Comparison of ENCODE assay signal across 7 mouse cellular contexts in the genomic region with DNA sequence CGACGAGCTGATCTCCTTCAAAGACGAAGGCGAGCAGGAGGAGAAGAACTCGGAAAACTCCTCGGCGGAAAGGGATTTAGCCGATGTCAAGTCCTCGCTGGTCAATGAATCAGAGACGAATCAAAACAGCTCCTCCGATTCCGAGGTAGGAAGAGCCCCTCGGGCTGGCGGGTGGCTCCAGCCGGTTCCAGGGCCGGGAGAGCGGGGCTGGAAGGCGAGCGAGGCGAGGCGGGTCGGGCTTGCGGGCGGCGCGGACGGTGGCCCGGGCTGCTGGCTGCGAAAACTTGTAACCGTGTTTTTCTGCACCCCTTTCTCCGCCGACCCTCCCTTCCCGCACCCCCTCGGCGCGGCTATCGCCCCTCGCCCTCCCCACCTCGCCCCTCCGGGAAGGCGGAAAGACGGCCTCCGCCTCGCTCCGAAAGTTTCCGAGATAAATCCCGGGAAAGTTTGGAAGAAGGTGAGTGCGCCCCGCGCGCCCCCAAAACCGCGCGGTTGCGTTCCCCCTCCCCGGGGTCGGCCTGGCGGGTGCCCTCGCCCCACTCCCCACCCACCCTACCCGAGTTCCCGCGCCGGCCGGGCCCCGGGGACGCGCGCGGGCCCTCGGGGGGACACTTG. TPM values are rescaled to one million over a fixed set of nuclear protein-coding genes. Genes with fewer than 3 reads are reported as not detected.
DNase-seq lines count a peak whose midpoint lies in the region; ATAC-seq and TF ChIP-seq lines count a peak whose summit lies in the region.

No protein-coding gene starts in this region.

- H3K79me2 ChIP-seq in liver, adult 2 months (ENCODE audit: control insufficient read depth, insufficient read depth, low read length) = peaks cover 14% of the 10 kb centered on the region

- no peaks in the 10 kb centered on the region; the same call in 1 of the 2 replicates for H3K36me3 ChIP-seq in ES-Bruce4 (ENCODE audit: control insufficient read depth, insufficient read depth, low read length, poor library complexity, severe bottlenecking)
- no peaks in the 10 kb centered on the region for H3K36me3 ChIP-seq in forebrain, embryonic 16.5 days (ENCODE audit: control insufficient read depth, insufficient read depth)
- H3K36me3 ChIP-seq in hindbrain, embryonic 14.5 days (replicated peaks; ENCODE audit: control insufficient read depth, insufficient read depth) = no peaks in the 10 kb centered on the region
- H3K36me3 ChIP-seq in liver, adult 2 months (ENCODE audit: control insufficient read depth, insufficient read depth, low read length) = peaks cover 9% of the 10 kb centered on the region
- no peaks in the 10 kb centered on the region for H3K36me3 ChIP-seq in neural tube, embryonic 12.5 days

- no peaks in the 10 kb centered on the region for H3K27me3 ChIP-seq in ES-Bruce4 (ENCODE audit: control insufficient read depth, insufficient read depth, low read length, poor library complexity, severe bottlenecking)
- H3K27me3 ChIP-seq in forebrain, embryonic 16.5 days (replicated peaks; ENCODE audit: control insufficient read depth, insufficient read depth, low read length) = no peaks in the 10 kb centered on the region
- H3K27me3 ChIP-seq in hindbrain, embryonic 14.5 days (ENCODE audit: control insufficient read depth, insufficient read depth, low read length) = peaks cover 39% of the 10 kb centered on the region
- no peaks in the 10 kb centered on the region for H3K27me3 ChIP-seq in liver, adult 2 months (ENCODE audit: control insufficient read depth, insufficient read depth, low read length)
- H3K27me3 ChIP-seq in neural tube, embryonic 12.5 days (replicated peaks) = peaks cover 5% of the 10 kb centered on the region; the same call in 1 of the 2 replicates

- under 1% methylated on average over 61 of the region's 70 CpGs for WGBS in forebrain, embryonic 16.5 days
- WGBS in hindbrain, embryonic 14.5 days = under 1% methylated on average over 66 of the region's 70 CpGs
- under 1% methylated on average over 64 of the region's 70 CpGs for WGBS in liver, adult 2 months
- WGBS in neural tube, embryonic 12.5 days = under 1% methylated on average over 66 of the region's 70 CpGs

- peak overlapping the region; percentile 73 for H3K4me2 ChIP-seq in forebrain, embryonic 16.5 days (ENCODE audit: low read length)
- peak overlapping the region; percentile 66 for H3K4me2 ChIP-seq in hindbrain, embryonic 14.5 days (replicated peaks)
- H3K4me2 ChIP-seq in neural tube, embryonic 12.5 days (replicated peaks) = peak overlapping the region; percentile 83

- H3K9ac ChIP-seq in ES-Bruce4 (ENCODE audit: low read depth, poor library complexity, severe bottlenecking) = peak overlapping the region; percentile 99
- peak overlapping the region; percentile 60 for H3K9ac ChIP-seq in forebrain, embryonic 16.5 days (replicated peaks; ENCODE audit: low read depth, low read length)
- H3K9ac ChIP-seq in hindbrain, embryonic 14.5 days = peak overlapping the region; percentile 71
- H3K9ac ChIP-seq in liver, adult 2 months (ENCODE audit: low read depth, low read length) = peak overlapping the region; percentile 99
- peak overlapping the region; percentile 85 for H3K9ac ChIP-seq in neural tube, embryonic 12.5 days

- no peaks in the 10 kb centered on the region for H3K9me3 ChIP-seq in ES-Bruce4 (replicated peaks; ENCODE audit: control insufficient read depth, insufficient read depth, low read length, poor library complexity, severe bottlenecking)
- H3K9me3 ChIP-seq in forebrain, embryonic 16.5 days (ENCODE audit: control insufficient read depth, low read length) = no peaks in the 10 kb centered on the region
- no peaks in the 10 kb centered on the region for H3K9me3 ChIP-seq in hindbrain, embryonic 14.5 days (ENCODE audit: control insufficient read depth, low read length)
- H3K9me3 ChIP-seq in neural tube, embryonic 12.5 days = no peaks in the 10 kb centered on the region

- no peak for TF ChIP-seq EP300 in ES-Bruce4 (IDR thresholded peaks at IDR 0.05; ENCODE audit: insufficient read depth, low read depth, low read length)

- TF ChIP-seq POLR2A in ES-Bruce4 (IDR thresholded peaks at IDR 0.05; ENCODE audit: insufficient read depth, low read length) = no peak
- no peak for TF ChIP-seq POLR2A in liver, adult 2 months (IDR thresholded peaks at IDR 0.05; ENCODE audit: extremely low read depth, insufficient read depth, low read length)

- no peak for ATAC-seq in forebrain, embryonic 16.5 days
- ATAC-seq in hindbrain, embryonic 14.5 days (ENCODE audit: low FRiP score) = peak; percentile 10; the same call in 1 of the 2 replicates
- ATAC-seq in neural tube, embryonic 12.5 days (ENCODE audit: low FRiP score, low read depth) = no peak

- peak overlapping the region; percentile 94 for H3K4me3 ChIP-seq in ES-Bruce4 (ENCODE audit: low read depth, low read length)
- H3K4me3 ChIP-seq in forebrain, embryonic 16.5 days (replicated peaks; ENCODE audit: low read length) = peak overlapping the region; percentile 53
- H3K4me3 ChIP-seq in hindbrain, embryonic 14.5 days (replicated peaks; ENCODE audit: low read length) = peak overlapping the region; percentile 46
- H3K4me3 ChIP-seq in liver, adult 2 months (ENCODE audit: insufficient read depth, low read depth, low read length) = peak overlapping the region; percentile 94
- peak overlapping the region; percentile 67 for H3K4me3 ChIP-seq in neural tube, embryonic 12.5 days

- H3K27ac ChIP-seq in ES-Bruce4 (ENCODE audit: insufficient read depth, low read length) = peak overlapping the region; percentile 23; the same call in 1 of the 2 replicates
- peak overlapping the region; percentile 74 for H3K27ac ChIP-seq in forebrain, embryonic 16.5 days (ENCODE audit: low read length)
- peak overlapping the region; percentile 88 for H3K27ac ChIP-seq in hindbrain, embryonic 14.5 days
- H3K27ac ChIP-seq in liver, adult 2 months (replicated peaks; ENCODE audit: insufficient read depth, low read depth, low read length) = peak overlapping the region; percentile 98
- peak overlapping the region; percentile 77 for H3K27ac ChIP-seq in neural tube, embryonic 12.5 days

- peaks cover 7% of the 10 kb centered on the region for H3K4me1 ChIP-seq in ES-Bruce4 (ENCODE audit: control insufficient read depth, insufficient read depth, low read length)
- H3K4me1 ChIP-seq in forebrain, embryonic 16.5 days (replicated peaks; ENCODE audit: control insufficient read depth, insufficient read depth, low read length) = peaks cover 52% of the 10 kb centered on the region
- peaks cover 12% of the 10 kb centered on the region; the same call in 1 of the 2 replicates for H3K4me1 ChIP-seq in hindbrain, embryonic 14.5 days (replicated peaks; ENCODE audit: control insufficient read depth, insufficient read depth, low read length)
- H3K4me1 ChIP-seq in liver, adult 2 months (ENCODE audit: control insufficient read depth, insufficient read depth, low read length) = peaks cover 4% of the 10 kb centered on the region
- H3K4me1 ChIP-seq in neural tube, embryonic 12.5 days = peaks cover 42% of the 10 kb centered on the region

- no peak for TF ChIP-seq CTCF in ES-Bruce4 (IDR thresholded peaks at IDR 0.05; ENCODE audit: low read depth, low read length)
- TF ChIP-seq CTCF in liver, adult 2 months (IDR thresholded peaks at IDR 0.05; ENCODE audit: low read depth, low read length) = no peak

- DNase-seq in adrenal gland, adult 18-20 months (ENCODE audit: low spot score in 2 of 2) = peak; percentile 63 to 68
- DNase-seq in hindbrain, embryonic 14.5 days (ENCODE audit: low spot score) = no peak
- no peak for DNase-seq in liver, adult 2 months (ENCODE audit: extremely low read depth, low read depth, low spot score)
- DNase-seq in urinary bladder, adult 2 months (ENCODE audit: low spot score) = peak; percentile 66

RNA-seq across cellular contexts. Expression of gene Tcf7l2, which starts 0.9 kb away (rescaled TPM):
- 23.8 and 29.0 TPM in 2 replicates for polyA plus RNA-seq in ES-Bruce4 (2011; ENCODE audit: insufficient read depth, insufficient read length, low read depth, missing spikeins)
- total RNA-seq in adrenal gland, adult 18-20 months (2021) = 10 to 100 TPM; 16.0 to 17.3 TPM
- polyA plus RNA-seq in forebrain, embryonic 16.5 days (2015; fragmentation: Nextera tagmentation; extraction: Ambion mirVana) = 26.5 and 58.7 TPM in 2 replicates
- 24.0 and 38.1 TPM in 2 replicates for polyA plus RNA-seq in hindbrain, embryonic 14.5 days (2014; fragmentation: Nextera tagmentation; extraction: Ambion mirVana)
- 3.2 and 4.6 TPM in 2 replicates for total RNA-seq in liver, adult 2 months (2014; rRNA removed)
- polyA plus RNA-seq in liver, adult 2 months (2012; rRNA removed) = 13.3 and 14.6 TPM in 2 replicates
- polyA plus RNA-seq in neural tube, embryonic 12.5 days (2016; fragmentation: Nextera tagmentation; extraction: Ambion mirVana) = 39.1 and 39.5 TPM in 2 replicates
- polyA plus RNA-seq in urinary bladder, adult 2 months (2012; rRNA removed) = 15.7 and 23.2 TPM in 2 replicates

Comparison
In these comparisons a context has a peak if more than half of its experiments do, and no peak if none do; other contexts are left out.
1. H3K27ac ChIP-seq: peak in every context shown above with its lines; median percentile 98 in liver, adult 2 months; 88 in hindbrain, embryonic 14.5 days; 77 in neural tube, embryonic 12.5 days; 74 in forebrain, embryonic 16.5 days; 23 in ES-Bruce4.
2. DNase-seq: peak in adrenal gland, adult 18-20 months (2 of 2) and urinary bladder, adult 2 months (single experiment); none in hindbrain, embryonic 14.5 days (single experiment) and liver, adult 2 months (single experiment).
3. Peak in every context shown above with its lines, with median percentiles within 50 percentile points of each other: H3K4me3 ChIP-seq, H3K9ac ChIP-seq and H3K4me2 ChIP-seq.